Mouse (Mus musculus) midbrain, embryonic 16.5 days (tissue): ENCODE data around the gene B4galt1. TPM values are rescaled to one million over a fixed set of nuclear protein-coding genes. Genes with fewer than 3 reads are reported as not detected.

Experiments
- ATAC-seq: fragments of 200-750 bp; cut with Nextera tagmentation; 2 replicates; pipeline ENCODE4 v1.8.0; 2017; ENCODE audit warnings: moderate TSS enrichment
- H3K27ac ChIP-seq: fragments of 300-500 bp; sonication (generic); 2 replicates; pipeline ENCODE4 v1.5.1; 2014; ENCODE audit warnings: mild to moderate bottlenecking, low read length, mixed read lengths
- H3K27me3 ChIP-seq: fragments of 300-500 bp; sonication (generic); 2 replicates; pipeline ENCODE4 v1.6.1; 2014; ENCODE audit warnings: low read depth, low read length, mixed read lengths; ENCODE audit not compliant: control insufficient read depth, insufficient read depth
- H3K36me3 ChIP-seq: fragments of 300-500 bp; sonication (generic); 2 replicates; pipeline ENCODE4 v1.6.1; 2014; ENCODE audit warnings: mild to moderate bottlenecking, low read length, moderate library complexity, mixed read lengths; ENCODE audit not compliant: control insufficient read depth, insufficient read depth
- H3K4me1 ChIP-seq: fragments of 300-500 bp; sonication (generic); 2 replicates; pipeline ENCODE4 v1.6.1; 2014; ENCODE audit warnings: mild to moderate bottlenecking, low read length, mixed read lengths; ENCODE audit not compliant: control insufficient read depth, insufficient read depth
- H3K4me2 ChIP-seq: fragments of 300-500 bp; sonication (generic); 2 replicates; pipeline ENCODE4 v1.6.1; 2014; ENCODE audit warnings: mild to moderate bottlenecking, low read length, mixed read lengths
- H3K4me3 ChIP-seq: fragments of 300-500 bp; sonication (generic); 2 replicates; pipeline ENCODE4 v1.5.1; 2014; ENCODE audit warnings: low read depth, mild to moderate bottlenecking, low read length, moderate library complexity, mixed read lengths
- H3K9ac ChIP-seq: fragments of 300-500 bp; sonication (generic); 2 replicates; pipeline ENCODE4 v1.6.1; 2014; ENCODE audit warnings: low read depth, low read length, mixed read lengths
- H3K9me3 ChIP-seq: fragments of 300-500 bp; sonication (generic); replicated peaks from 2 replicates; pipeline ENCODE4 v1.6.1; 2014; ENCODE audit warnings: mild to moderate bottlenecking, low read length, mixed read lengths; ENCODE audit not compliant: control insufficient read depth, poor library complexity, severe bottlenecking
- WGBS: fragments of 180-500 bp; shearing (Covaris S2); extraction: QIAGEN DNeasy Blood & Tissue Kit; methylation state at CpG from one replicate; pipeline ENCODE4 v1.1.7; 2014; 5-methylcytosine and 5-hydroxymethylcytosine counted together
- polyA plus RNA-seq: library from polyadenylated mRNA; unstranded; fragments of >200 nt; fragmentation: Nextera tagmentation; extraction: Ambion mirVana; gene quantifications from 2 replicates; pipeline ENCODE4 v1.2.1, GENCODE M21; 2015

The B4galt1 gene
- polyA plus RNA-seq, 1 experiment from 2014 or later, result 5.8 TPM

DNA sequence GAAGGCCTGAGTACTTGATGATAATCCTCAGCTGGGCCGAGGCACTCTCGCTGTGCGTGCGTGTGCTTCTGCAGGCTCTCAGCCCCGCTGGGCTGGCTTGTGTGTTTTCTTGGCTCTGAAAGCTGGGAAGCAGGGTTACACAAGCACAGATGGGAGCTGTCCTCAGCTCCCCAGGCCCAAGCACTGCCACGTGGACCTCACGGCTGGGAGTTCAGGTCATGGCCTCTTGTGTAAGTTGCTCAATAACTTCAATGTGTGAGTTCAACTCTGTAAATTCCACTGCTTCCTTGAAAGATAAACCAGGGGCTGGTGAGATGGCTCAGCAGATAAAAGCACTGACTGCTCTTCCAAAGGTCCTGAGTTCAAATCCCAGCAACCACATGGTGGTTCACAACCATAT is 24.9 kb downstream of the B4galt1 start:
- no peaks in the 10 kb centered on the region for H3K9me3 ChIP-seq
- H3K27ac ChIP-seq, result no peak overlapping the region
- ATAC-seq, result no peak
- H3K9ac ChIP-seq, result no peak overlapping the region
- 80% methylated on average over 7 of the region's 7 CpGs for WGBS
- H3K4me1 ChIP-seq, result no peaks in the 10 kb centered on the region
- H3K27me3 ChIP-seq, result no peaks in the 10 kb centered on the region
- H3K4me3 ChIP-seq, result no peak overlapping the region
- no peaks in the 10 kb centered on the region for H3K36me3 ChIP-seq
- no peak overlapping the region for H3K4me2 ChIP-seq

DNA sequence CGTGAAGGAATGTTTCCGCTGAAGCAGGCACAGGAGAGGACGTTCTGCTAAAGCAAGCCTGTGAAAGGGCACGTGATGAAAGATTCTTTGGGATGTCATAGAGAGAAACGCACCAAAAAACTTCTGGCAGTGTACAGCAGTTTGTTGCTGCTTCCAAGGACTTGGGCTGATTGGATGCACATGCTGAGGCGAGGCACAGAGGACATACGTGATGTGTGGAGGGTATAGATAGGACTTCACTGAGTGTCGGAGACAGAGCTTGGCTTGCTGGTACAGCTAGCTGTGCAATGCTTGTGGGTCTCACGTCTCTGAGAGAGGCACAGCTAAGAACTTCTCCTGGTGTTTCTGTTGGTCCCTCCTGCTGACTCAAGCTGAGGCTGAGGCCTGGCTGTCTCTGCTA is 25.9 kb downstream of the B4galt1 start:
- ATAC-seq, result no peak
- no peak overlapping the region for H3K4me2 ChIP-seq
- no peaks in the 10 kb centered on the region for H3K9me3 ChIP-seq
- no peaks in the 10 kb centered on the region for H3K27me3 ChIP-seq
- no peaks in the 10 kb centered on the region for H3K36me3 ChIP-seq
- no peak overlapping the region for H3K27ac ChIP-seq
- no peaks in the 10 kb centered on the region for H3K4me1 ChIP-seq
- 92% methylated on average over 9 of the region's 9 CpGs for WGBS
- no peak overlapping the region for H3K9ac ChIP-seq
- H3K4me3 ChIP-seq, result no peak overlapping the region

DNA sequence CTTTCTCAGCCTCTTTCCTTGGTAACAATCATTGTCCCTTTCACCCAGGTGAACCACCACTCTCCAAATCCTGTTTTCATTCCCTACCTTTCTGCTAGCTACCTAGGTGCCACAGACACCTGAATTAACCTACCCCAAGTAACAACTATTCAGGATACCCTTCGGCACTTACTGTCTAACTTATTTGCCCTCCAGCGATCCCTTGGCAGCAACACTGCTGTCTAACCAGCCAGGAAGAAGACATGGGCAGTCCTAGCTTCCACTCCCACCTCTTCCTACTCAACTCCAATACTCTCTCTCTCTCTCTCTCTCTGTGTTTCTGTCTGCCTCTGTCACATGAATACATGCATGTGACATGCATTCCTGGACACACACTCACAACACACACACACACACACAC is 27.0 kb downstream of the B4galt1 start:
- 96% methylated on average over 2 of the region's 2 CpGs for WGBS
- Histone ChIP-seq H3K9ac (no peak overlapping the region), H3K27me3 (no peaks in the 10 kb centered on the region), H3K27ac (no peak overlapping the region), H3K4me1 (no peaks in the 10 kb centered on the region), H3K36me3 (no peaks in the 10 kb centered on the region), H3K4me2 (no peak overlapping the region), H3K9me3 (no peaks in the 10 kb centered on the region), H3K4me3 (no peak overlapping the region)
- ATAC-seq, result no peak

DNA sequence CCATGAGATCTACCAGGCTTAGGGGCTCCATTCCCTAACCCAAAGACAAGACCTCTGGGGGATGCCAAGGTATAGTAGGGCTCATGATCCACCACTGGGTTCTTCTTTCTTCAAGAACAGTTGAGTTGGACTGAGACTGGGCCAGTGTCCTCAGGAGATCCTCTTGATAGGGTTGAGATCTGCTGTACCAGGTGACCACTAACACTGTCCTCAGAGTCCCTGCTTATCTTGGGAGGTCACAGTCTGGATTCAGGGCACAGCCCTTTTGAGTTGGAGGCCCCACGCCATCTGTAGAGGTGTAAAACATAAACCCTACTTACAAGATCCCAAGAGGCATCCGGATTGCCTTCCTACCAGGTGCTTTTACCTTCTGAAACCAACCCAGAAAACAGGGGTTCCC is 27.8 kb downstream of the B4galt1 start:
- no peak for ATAC-seq
- WGBS, result 96% methylated on average over 2 of the region's 2 CpGs

DNA sequence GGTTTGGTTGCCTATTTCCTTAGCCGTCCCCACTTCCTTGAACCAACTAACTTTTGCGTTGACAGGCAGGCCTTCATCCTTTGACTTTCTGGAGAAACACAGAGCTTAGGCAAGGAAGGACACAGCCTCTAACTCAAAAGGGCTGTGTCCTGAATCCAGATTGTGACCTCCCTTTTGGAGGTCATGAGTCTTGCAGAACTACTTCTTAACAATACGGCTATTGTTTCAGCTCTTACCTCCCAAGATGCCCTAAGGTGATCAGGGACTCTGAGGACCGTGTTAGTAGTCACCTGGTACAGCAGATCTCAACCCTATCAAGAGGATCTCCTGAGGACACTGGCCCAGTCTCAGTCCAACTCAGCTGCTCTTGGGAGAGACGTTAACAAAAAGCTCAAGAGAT is 28.7 kb downstream of the B4galt1 start:
- no peak for ATAC-seq
- 88% methylated on average over 5 of the region's 5 CpGs for WGBS
- Histone ChIP-seq H3K36me3 (no peaks in the 10 kb centered on the region), H3K9me3 (no peaks in the 10 kb centered on the region), H3K27me3 (no peaks in the 10 kb centered on the region), H3K4me3 (no peak overlapping the region), H3K4me2 (no peak overlapping the region), H3K9ac (no peak overlapping the region), H3K27ac (no peak overlapping the region), H3K4me1 (no peaks in the 10 kb centered on the region)

More for the DNA sequence above, 27.8 kb downstream of the B4galt1 start:
- Histone ChIP-seq H3K4me1 (no peaks in the 10 kb centered on the region), H3K27me3 (no peaks in the 10 kb centered on the region), H3K9ac (no peak overlapping the region), H3K4me2 (no peak overlapping the region), H3K36me3 (no peaks in the 10 kb centered on the region), H3K27ac (no peak overlapping the region), H3K9me3 (no peaks in the 10 kb centered on the region), H3K4me3 (no peak overlapping the region)

DNA sequence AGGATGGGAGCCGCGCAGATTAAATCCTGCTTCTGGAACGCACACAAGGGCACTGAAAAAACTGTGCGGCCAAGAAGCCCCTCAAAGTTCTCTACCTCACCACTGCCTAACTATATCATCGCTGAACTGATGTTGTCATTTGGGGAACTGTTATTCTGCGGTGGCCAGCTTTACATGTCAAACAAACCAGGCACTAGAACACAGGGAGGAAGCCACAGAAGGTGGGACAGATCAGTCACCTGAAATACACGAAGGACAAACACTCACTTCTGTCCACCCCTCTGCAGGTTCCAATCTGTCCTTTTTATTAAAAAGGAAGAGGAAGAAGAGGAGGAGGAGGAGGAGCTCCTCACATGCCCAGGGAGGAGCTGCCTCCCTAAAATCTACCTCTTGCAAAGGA is 29.3 kb downstream of the B4galt1 start:
- H3K4me2 ChIP-seq, result no peak overlapping the region
- H3K9me3 ChIP-seq, result no peaks in the 10 kb centered on the region
- H3K36me3 ChIP-seq, result no peaks in the 10 kb centered on the region
- no peaks in the 10 kb centered on the region for H3K27me3 ChIP-seq
- 94% methylated on average over 7 of the region's 7 CpGs for WGBS
- no peak for ATAC-seq
- H3K4me1 ChIP-seq, result no peaks in the 10 kb centered on the region
- H3K9ac ChIP-seq, result no peak overlapping the region
- H3K4me3 ChIP-seq, result no peak overlapping the region
- H3K27ac ChIP-seq, result no peak overlapping the region

DNA sequence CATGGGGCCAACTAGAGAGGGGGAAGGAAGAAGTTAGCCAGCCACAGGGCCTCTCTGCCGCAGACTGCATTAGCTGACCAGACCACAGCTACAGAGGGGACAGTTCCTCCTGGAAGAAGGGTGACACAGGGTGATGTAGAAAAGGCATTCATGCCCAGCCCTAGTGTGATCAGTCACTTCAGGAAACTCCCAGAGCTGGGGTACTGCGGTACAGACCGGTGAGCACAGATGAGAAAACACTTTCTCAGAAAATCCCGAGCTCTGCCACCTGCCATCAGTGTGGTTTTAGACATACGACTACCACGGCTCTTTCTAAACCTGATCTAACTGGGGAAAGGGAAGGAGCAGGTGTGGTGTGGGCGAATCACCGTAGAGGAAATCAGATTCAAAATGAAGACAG is 30.1 kb downstream of the B4galt1 start:
- WGBS, result 81% methylated on average over 8 of the region's 8 CpGs

DNA sequence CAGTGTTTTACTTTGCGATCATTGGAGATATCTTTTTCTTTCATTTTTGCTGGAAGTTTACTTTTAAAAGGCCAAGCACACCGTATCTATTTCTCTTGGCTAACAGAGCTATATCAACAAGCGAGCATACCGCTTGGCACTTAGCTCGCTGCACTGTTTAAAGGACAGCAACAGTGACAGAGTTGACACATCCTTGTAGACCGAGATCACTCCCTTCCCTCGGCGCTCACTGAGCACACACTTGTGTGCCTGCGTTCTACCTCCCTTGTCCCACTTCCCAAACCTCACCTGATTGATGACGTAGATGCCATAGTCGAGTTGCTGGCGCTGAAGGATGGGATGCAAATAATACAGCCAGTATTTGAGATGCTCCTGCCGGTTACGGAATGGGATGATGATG is 30.7 kb downstream of the B4galt1 start:
- H3K27me3 ChIP-seq, result no peaks in the 10 kb centered on the region
- 90% methylated on average over 14 of the region's 14 CpGs for WGBS
- H3K9ac ChIP-seq, result no peak overlapping the region
- H3K4me1 ChIP-seq, result no peaks in the 10 kb centered on the region
- H3K4me3 ChIP-seq, result no peak overlapping the region
- no peak for ATAC-seq
- no peak overlapping the region for H3K4me2 ChIP-seq
- H3K9me3 ChIP-seq, result no peaks in the 10 kb centered on the region
- no peak overlapping the region for H3K27ac ChIP-seq
- H3K36me3 ChIP-seq, result no peaks in the 10 kb centered on the region

More for the DNA sequence above, 30.1 kb downstream of the B4galt1 start:
- H3K4me2 ChIP-seq, result no peak overlapping the region
- H3K4me1 ChIP-seq, result no peaks in the 10 kb centered on the region
- H3K9me3 ChIP-seq, result no peaks in the 10 kb centered on the region
- H3K27ac ChIP-seq, result no peak overlapping the region
- no peaks in the 10 kb centered on the region for H3K27me3 ChIP-seq
- no peaks in the 10 kb centered on the region for H3K36me3 ChIP-seq
- no peak overlapping the region for H3K9ac ChIP-seq
- no peak for ATAC-seq
- no peak overlapping the region for H3K4me3 ChIP-seq

DNA sequence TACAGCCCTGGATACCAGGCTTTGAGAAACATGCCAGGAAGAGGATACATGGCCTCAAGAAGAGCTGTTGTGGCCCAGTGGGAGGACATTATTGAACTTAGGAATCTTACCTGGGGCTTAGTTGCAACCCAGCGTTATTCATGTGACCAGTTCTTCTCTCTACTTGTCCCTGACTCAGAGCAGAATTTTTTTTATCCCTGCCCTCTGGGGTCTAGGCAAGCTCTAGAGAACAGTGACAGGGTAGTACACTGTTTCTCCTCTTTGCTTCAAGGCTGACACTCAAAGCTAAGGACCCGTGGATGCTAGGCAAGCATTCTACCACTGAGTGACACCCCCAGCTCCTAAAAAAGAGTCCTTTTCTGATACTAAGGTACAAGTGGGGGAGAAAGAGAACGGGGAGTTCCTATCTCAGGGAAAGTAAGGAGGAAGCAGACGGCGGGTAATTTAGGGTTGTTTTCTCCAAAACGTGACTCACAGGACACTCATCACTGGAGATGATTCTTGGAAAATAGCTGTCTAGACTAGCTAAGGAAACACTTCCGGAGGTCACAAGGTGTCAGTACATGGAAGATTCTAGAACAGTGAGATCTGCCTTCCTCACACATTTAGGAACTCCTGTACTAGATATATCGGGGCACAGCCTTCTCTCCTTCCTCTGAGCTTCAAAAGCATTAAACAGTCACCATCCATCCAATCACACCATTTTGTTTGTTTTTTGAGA is 32.3 kb downstream of the B4galt1 start:
- Histone ChIP-seq H3K9ac (no peak overlapping the region), H3K4me1 (no peaks in the 10 kb centered on the region), H3K27ac (no peak overlapping the region), H3K9me3 (no peaks in the 10 kb centered on the region), H3K4me3 (no peak overlapping the region), H3K27me3 (no peaks in the 10 kb centered on the region), H3K36me3 (no peaks in the 10 kb centered on the region), H3K4me2 (no peak overlapping the region)
- ATAC-seq, result no peak
- 91% methylated on average over 8 of the region's 8 CpGs for WGBS
